Mouse (Mus musculus): ENCODE measurements around the gene Txlna.

The Txlna gene

DNA sequence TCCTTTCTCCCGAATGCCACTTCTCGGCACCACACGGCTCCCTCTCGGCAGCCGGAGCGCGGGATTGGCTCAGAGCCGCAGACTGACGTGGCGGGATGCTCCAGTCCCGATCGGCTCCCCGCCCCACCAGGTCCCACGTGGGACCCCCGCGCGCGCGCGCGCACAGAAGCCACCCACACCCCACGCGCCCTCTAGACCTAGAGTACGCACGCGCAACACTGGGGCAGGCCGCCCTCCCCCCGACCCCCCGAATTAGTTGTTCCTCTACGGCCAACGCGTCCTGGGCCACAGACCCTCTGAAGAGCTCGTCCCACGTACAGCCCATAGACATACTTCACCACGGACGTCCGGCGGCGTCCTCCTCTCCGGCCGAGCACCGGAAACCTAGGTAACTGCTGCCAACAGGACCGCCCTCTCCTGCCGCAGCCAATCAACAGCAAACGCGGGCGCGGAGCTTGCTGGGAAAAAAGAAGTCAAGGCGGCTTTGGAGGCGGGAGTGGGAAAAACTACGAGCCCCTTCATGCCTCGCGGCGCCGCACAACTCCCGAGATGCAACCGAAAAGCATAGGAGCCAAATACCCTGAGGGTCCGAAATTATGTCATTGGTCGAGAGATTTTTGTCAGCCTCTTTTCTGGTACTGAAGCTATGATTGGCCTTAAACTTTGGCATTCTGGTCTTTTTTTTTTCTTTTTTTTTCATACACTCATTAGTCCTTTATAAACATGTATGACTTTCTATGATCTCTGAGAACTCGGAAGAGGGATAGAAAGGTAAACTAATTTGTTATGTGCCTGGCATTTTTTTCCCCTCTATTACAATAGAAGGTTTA is at the start of gene Txlna:
Txlna (minus strand) TSS at position 428 of the 830 bp plus-strand sequence.
- DNase-seq (ENCODE audit: low spot score), result peak; percentile 84

DNA sequence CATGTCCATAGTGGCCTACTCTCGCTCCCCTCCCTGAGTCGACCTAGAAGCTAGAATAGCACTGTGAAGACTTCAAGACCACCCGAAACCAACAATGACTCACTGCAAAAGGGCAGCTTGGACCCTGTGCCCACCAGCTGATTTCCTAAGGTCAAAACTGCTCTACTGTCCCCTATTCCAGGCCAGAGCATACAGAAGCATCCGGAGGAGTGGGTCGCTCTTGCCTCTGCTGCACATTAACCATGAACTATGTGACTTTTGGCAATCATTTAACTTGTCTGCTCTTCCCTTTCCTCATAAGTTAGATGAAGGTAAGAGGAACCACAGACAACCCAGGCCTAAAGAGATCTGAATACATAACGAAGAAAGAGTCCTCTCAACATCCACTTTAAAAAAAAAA is 43.7 kb upstream of the Txlna start:
- no peak for DNase-seq (ENCODE audit: low spot score)

DNA sequence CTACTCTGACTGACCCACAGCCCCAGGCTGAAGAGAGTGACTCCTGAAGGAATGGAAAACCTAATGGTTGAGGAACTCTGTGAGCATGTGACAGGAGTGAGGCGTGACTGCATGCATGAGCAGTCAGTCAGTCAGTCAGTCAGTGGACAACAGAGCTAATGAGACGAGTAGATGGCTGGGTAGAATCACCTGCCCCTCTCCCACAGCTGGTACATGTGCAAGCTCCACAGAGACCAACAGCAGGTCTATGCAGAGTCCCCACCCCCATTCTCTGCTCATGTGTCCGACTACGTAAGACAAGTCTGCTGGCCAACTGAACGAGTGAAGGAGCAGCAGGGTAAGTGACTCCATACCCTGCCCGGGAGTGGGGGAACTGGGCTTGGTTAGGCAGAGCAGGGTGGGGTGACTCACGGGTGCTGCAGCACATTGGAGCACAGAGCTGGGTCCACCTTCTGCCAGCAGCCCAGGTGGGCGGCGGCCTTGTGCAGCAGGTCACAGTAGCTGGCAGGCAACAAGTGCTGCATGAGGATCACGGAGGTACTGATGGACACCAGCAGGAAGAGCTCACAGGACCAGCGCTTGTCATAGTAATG is 43.1 kb upstream of the Txlna start:
- DNase-seq (ENCODE audit: low spot score), result no peak

DNA sequence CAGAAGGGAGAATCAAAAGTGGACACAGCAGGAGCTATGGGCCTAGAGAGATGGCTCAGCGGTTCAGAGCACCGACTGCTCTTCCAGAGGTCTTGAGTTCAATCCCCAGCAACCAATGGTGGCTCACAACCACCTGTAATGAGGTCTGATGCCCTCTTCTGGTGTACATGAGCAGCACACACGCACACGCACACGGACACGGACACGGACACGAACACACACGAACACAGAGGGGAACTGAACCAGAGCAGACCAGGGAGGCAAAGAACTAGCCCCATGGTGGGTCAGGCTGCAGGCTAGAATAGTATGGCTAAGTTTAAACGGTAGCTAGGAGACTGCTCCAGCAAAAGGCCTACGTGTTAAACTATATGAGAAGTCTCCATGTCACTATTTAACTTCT is 41.0 kb upstream of the Txlna start:
- DNase-seq (ENCODE audit: low spot score), result no peak

DNA sequence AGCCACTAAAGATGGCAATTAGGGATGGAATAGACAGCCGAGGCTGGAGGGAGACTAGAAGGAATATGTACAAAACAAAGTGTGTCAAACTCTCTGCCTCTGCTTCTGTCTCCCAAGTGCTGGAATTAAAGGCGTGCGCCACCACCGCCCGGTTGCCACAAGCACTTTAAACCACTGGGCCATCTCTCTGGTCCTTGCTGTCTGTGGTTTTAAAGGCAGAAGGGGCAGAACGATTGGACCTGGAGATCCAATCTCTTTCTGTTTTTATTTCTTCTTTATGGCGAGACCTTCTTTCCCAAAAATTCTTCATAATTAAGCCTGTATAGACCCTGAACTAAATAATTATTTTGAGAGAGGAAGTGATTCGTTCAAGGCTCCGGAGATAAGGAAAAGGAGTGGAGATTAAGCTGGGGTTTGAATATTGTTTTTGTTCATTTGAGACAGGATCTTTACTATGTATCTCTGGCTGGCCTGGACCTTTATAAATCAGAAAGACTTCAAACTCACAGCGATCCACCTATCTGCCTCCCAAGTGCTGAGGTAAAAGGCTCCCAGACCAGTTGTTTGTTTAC is 32.1 kb upstream of the Txlna start:
- no peak for DNase-seq (ENCODE audit: low spot score)

DNA sequence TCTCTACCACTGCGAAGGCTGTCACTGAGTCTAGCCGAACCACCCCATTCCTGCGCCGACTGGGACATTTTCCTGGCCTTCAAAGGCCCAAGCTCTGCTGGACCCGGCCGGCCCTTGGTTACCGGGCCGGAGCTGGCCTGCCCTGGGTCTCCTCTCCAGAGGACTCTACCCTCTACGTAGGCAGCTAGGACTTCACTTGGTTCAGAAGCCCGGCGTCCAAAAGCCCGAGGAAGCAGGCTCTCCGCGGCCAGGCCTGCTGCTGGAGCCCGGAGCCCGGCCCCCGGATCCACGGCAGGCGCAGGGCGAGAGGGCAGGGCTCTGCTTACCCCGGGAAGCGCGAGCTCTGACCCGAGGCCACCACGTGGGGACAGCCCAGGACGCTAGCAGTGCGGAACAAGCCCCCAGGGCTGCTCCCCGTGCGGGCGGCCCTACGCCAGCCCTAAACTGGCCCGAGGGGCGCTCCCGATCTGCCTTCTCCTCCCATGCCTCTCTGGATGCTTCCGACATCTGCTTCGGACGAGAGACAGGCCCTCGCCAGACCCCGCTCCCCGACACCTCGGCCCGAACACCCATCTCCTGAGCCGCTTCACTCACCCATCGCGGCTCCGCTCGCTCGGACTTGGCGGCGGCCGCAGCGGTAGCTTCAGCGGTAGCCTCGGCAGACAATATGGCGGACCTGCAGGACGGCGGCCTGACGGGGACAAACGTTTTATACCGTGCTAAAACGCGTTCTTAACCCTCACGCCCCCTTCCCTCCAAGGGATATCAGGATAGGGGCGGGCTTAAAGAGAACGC is 31.4 kb upstream of the Txlna start, which contains the start of gene Kpna6:
Kpna6 (minus strand) TSS at position 685 of the 795 bp plus-strand sequence.
- DNase-seq (ENCODE audit: low spot score), result peak; percentile 64

DNA sequence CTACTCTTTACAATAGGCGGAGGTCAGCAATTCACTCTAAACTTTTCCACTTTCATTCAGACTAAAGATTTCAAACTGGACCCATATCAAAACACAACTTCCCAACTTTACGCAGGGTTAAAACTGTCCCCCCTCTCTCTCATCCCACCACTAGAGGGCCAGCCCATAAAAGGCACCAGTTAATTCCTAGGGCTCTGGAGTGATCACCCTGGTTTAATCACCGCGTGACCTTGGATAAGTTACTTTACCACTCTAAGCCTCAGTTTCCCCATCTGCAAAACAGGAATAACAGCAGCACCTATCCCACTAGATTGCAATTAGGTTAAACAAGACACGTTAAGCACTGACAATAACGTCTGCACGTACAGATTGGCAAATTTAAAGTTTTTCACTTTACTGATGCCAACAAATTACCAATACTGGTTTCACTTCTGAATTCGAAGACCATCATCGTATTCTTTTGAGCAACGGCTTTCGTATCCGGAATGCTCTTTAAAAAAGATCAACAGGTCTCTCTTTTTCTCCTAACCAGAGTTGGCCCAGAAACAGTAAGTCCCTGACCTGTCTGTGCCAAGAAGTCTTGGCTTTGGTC is 30.7 kb upstream of the Txlna start:
- DNase-seq (ENCODE audit: low spot score), result no peak

DNA sequence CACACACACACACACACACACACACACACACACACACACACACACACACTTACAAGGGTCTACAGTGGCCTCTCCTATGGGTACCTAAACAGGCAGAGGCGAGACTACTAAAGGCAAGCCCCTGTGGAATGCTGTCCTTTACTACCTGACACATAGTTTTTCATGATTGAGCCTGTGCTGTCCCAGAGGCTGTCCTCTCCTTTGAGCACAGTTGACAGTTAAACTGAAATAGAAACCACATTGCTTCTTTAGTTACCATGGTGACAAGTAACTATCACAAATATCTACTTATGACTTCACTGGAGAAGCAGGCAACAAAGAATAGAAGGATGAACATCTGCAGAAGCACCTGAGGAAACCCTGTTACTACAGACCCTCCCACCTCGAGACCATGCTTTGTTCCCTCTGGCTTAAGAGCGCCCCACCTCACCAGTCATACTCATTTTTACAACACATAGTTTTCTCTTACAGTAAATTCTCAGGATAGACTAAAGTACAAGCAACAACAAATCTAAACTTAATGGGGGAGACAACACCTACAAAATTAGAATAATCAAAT is 21.5 kb upstream of the Txlna start:
- no peak for DNase-seq (ENCODE audit: low spot score)

DNA sequence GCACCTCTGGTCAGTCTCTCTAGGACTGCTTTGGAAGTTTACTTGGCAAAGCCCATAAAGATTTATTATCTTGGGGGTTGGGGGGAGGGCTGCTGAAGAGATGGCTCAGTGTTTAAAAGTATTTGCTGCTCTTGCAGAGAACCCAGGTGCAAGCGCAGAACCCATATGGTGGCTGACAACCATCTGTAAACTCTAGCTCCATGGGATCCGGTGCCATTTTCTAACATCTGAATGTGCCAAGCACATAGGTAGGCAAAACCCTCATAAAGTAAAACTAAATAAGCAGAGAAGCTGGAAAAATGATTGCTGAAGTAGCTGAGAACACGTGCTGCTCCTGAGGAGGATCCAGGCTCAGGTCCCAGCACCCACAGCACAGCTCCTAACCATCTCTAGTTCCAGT is 20.7 kb upstream of the Txlna start:
- DNase-seq (ENCODE audit: low spot score), result no peak

DNA sequence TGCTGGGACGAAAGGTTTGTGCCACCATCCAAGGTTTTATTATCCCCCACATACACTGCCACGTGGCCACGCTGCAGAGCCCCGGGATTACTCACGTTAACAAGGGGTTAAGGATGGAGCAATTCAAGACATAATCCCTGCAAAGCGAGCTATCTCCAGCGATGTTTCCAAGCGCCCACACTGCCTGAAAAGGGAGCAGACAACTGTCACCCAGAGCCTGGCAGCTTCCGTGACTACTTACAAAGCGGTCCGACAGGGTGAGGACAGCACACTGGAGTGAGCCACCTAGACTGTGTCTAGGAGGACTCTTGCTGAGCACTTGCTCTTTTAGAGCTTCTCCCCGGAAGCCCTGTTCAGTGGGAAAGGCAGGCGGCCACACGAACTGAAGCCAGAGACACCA is 13.9 kb upstream of the Txlna start:
- DNase-seq (ENCODE audit: low spot score), result no peak

DNA sequence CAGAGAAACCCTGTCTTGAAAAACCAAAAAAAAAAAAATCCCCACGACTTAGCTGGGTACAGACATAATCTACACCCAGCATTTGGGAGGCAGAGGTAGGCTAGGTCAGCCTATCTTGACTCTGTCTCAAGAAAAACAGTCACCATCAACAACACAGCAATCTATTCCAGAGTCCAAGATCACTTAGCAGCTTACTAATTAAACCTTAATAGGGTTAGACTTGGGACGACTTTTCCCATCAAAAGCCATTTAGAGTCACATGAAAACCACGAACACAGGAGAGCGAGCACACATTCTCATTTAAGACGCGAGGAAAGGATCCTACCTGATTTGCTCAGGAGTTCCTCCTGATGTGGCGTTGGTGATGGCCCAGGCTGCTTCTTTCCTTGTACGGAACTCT is 9.5 kb upstream of the Txlna start:
- no peak for DNase-seq (ENCODE audit: low spot score)

DNA sequence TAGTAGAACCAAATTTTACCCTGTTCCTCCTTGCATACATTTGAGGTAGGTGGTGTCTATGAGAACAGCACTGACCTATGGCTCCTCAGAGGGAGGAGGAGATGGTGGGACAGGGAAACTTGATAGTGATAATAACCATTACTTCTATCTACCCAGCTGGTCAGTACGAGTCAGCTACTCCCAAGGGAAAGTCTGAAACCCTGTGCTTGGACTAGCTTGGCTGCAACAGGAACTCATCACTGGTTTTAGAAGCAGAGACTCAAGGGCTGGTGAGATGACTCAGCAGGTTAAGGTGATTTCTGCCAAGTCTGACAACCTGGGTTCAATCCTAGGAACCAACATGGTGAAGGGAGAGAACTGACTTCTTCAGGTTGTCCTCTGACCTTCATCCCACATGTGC is 7.8 kb upstream of the Txlna start:
- no peak for DNase-seq (ENCODE audit: low spot score)

DNA sequence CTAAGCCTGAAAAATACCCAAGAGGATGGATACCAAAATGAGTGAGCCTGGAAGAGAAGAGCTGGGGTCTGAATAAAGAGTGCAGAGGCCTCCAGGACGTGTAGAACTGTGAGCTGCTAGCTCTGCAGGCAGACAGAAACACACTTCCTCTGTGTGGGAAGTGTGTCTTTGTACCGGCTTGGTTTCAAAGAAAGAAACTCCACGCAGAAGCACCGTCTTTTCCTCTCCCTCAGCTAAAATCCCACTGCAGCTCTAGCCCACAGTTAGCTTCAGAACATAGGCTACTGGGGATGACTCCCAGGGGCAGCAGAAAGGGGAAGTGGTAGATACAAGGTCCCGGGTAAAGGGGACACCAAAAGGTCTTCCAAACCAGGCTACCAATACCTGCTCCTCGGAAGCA is 4.3 kb upstream of the Txlna start:
- DNase-seq (ENCODE audit: low spot score), result no peak

DNA sequence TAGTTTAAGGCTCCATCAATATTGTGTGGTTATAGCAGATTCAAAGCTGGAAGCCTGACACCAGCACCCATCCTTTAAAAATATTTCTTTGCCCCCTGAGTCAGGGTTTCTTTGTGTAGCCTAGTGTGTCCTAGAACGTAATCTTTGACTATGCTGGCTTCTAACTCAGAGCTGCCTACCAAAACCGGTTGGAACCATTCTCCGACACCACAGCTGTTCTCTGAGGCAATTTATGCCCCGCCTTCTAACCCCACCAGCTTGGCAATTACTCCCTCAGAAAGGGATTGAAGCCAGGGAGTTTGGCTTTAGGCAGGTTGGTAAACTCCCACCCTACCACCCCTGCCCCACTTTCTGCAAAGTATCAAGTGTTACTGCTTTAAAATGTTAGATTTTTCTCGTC is 891 bp upstream of the Txlna start:
- no peak for DNase-seq (ENCODE audit: low spot score)

DNA sequence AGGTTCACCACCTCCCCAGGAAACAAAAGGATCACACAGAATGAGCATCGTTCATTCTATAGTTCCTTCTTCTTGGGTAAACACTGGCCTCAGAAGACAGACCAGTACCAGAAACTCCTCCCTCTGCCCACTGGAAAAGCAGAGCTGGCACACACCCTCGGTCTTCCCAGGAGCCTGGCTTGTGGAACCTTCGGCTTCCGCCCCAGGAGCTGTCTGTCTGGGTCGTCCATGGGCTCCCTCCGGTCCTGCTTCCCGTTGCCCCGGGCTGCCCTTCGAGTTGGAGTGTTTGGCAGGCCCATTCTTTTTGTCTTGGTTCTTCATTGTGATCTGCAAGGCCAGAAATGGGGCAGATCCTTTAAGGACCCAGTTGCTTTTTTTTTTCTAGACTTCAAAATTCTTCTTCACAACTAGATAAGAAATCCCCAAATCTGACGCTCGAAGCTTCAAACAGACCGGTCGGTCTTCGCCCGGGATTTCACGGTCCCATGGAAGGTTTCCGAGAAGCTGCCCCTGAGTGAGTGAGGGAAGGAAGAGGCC is 696 bp downstream of the Txlna start:
- no peak for DNase-seq (ENCODE audit: low spot score)

DNA sequence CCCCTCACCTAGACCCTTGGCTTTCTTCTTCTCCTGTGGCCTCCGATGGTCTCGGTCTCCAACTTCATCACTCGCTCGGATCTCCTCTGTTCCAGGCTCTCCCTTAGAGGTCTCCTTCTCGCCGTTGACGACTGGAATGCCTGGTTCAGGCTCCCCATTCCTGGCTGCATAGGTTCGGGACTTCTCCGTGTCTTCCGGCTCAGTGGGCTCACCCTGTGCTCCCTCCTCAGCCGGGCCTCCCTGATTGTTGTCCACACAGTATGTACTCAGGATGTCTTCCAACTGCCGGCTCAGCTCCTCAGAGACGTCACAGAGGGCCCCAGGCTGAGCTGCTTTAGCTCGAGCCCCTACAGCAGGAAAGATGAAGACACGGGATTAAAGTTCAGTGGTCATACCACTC is 1.6 kb downstream of the Txlna start:
- no peak for DNase-seq (ENCODE audit: low spot score)

DNA sequence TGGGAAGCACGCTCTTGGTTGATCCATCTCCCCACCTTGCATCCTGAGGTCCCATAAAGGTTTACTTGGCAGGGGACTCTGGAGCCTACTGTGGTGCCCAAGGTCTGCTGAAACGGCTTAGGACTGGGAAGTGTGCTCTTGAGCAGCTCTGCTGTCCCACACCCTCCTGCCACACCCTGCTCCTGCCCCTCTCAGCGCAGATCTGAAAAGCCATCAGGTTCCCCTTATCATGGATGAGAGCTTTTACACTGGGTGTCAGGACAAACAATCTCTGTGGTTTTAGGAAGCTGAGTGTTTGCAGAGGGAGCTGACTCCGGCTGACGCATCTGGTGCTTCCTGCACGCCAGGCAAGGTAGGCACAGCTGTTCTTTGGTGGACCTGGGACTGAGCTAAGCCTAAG is 7.0 kb downstream of the Txlna start:
- no peak for DNase-seq (ENCODE audit: low spot score)

DNA sequence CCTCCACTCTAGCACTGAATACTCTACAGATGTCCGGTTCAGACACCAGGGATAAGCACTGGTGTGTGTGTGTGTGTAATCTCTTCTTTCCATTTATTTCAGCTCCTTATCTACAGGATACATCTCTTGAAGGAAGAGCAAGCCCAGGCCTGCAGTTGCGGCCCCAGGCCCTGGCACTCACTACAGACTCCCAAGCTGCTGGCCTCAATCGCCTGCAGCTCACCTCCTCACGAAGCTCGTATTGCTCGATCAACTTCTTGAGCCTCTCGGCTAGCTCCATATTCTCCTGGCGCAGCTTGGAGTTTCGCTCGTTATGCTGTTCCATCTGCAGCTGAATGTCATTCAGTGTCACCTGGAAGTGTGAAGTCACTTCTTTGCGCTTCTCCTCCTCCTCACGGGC is 9.0 kb downstream of the Txlna start:
- DNase-seq (ENCODE audit: low spot score), result no peak

DNA sequence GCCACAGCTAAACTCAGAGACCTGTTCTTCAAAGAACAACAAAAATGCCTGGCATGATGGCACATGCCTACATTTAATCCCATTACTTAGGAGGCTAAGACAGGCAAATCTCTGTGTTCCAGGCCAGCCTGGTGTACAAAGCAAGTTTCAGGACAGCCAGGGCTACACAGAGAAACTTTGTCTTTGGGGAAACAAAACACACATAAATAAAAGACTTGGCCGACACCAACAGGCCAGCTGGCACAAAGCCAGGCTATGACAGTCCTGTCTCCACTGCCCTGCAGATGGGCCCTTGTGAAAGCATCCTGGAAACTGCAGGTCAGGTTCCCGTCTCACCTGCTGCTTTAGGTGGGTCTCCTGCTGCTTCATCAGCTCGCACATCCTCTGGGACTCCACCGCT is 9.9 kb downstream of the Txlna start:
- DNase-seq (ENCODE audit: low spot score), result no peak

DNA sequence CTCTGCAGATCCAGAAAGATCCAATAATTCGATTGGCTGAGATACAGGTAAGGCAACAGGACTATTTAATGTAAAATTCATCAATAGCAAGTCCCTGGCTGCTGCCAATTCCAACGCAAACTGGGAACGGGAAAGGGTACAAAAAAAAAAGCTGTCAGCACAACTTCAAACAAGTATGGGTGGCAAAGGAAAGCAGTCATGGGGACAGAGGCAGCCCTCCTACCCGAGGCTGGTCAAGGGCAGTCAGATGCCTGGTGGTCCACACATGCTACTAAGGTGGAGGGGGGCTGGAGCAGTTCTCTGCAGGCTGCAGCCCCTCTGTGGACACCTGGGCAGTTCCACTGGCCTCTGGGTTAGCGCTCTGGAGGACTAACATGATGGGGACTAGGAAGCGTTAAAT is 14.8 kb downstream of the Txlna start:
- no peak for DNase-seq (ENCODE audit: low spot score)

DNA sequence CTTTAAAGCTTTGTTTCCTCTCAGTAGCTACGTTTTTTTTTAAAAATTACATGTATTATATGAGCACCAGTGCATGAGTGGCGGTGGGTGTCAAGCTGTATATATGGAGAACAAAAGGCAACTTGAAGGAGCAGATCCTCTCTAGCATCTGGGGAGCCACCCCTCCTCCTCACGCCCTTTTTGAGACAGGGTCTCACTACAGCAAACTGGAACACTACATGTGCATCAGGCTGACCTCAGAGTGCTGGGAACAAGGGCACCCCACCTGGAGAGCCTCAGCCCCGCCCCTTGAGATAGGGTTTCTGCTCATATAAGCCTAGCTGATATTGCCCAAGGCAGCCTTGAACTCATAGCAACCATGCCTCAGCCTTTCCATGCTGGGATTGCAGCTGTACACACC is 15.4 kb downstream of the Txlna start:
- DNase-seq (ENCODE audit: low spot score), result no peak

DNA sequence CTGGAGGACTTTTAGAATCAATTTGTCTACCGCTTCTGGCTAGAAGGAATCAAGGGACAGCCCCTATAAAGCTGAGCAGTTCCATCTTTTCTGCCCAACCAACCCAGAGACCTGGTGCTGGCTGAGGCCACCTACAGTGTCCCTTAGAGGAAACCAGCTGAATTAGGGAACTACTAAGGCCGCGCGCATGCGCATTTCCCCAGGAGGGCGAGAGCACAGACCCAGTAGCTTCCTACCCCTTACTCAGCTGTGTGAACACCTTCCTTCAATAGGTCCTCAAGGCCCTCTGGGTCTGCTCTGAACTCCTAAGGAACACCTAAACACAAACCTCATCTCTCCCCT is 15.9 kb downstream of the Txlna start:
- DNase-seq (ENCODE audit: low spot score), result no peak

All from urinary bladder, postnatal 10 days (tissue).